Mouse (Mus musculus): Measurements from ENCODE around the gene Hist1h2bp. TPM values are rescaled to one million over a fixed set of nuclear protein-coding genes. Genes with fewer than 3 reads are reported as not detected.
A peak's percentile ranks its signal among the peaks of the same experiment; 100 is the strongest.
"Not testable (repeated sequence)": the region's sequence is repeated elsewhere in the genome, so short reads cannot be mapped to it uniquely, and the experiment has no call there.

The Hist1h2bp gene
- polyA plus RNA-seq, 1 experiment from 2014 or later, result 2.0 TPM

- Histone ChIP-seq H3K27me3 (ENCODE audit: insufficient read depth, low read length) (no peaks in the 10 kb centered on the region), H3K9me3 (ENCODE audit: low read length) (no peaks in the 10 kb centered on the region), H3K4me3 (ENCODE audit: low read length) (peak within 1 kb of the TSS; percentile 50), H3K4me1 (ENCODE audit: insufficient read depth, low read length) (peaks cover 45% of the 10 kb centered on the region), H3K27ac (ENCODE audit: low read length) (peak within 1 kb of the TSS; percentile 94), H3K4me2 (replicated peaks; ENCODE audit: low read depth, low read length) (peak within 1 kb of the TSS; percentile 63), H3K9ac (replicated peaks; ENCODE audit: low read length) (peak within 1 kb of the TSS; percentile 77), H3K36me3 (ENCODE audit: insufficient read depth, low read length) (no peaks in the 10 kb centered on the region)
- ATAC-seq (ENCODE audit: low FRiP score, low TSS enrichment), result peak; percentile 66
- WGBS, result 0% methylated on average over 13 of the region's 20 CpGs
Measured at GRCm38 (mm10) chr13:21783255-21783617, 4.0 kb upstream of the Hist1h2bp start, which contains the start of gene Hist1h3i. Gene Hist1h3i (minus strand): TSS chr13:21783370.

- peak overlapping the region; percentile 91 for H3K27ac ChIP-seq (ENCODE audit: low read length)
- peak overlapping the region; percentile 51 for H3K4me2 ChIP-seq (replicated peaks; ENCODE audit: low read depth, low read length)
- H3K9me3 ChIP-seq (ENCODE audit: low read length), result no peaks in the 10 kb centered on the region
- peaks cover 43% of the 10 kb centered on the region for H3K4me1 ChIP-seq (ENCODE audit: insufficient read depth, low read length)
- H3K4me3 ChIP-seq (ENCODE audit: low read length), result peak overlapping the region; percentile 50
- no peaks in the 10 kb centered on the region for H3K36me3 ChIP-seq (ENCODE audit: insufficient read depth, low read length)
- H3K9ac ChIP-seq (replicated peaks; ENCODE audit: low read length), result peak overlapping the region; percentile 63
- no peaks in the 10 kb centered on the region for H3K27me3 ChIP-seq (ENCODE audit: insufficient read depth, low read length)
- 1% methylated on average over 9 of the region's 9 CpGs for WGBS
- ATAC-seq (ENCODE audit: low FRiP score, low TSS enrichment), result no peak
Measured at GRCm38 (mm10) chr13:21783734-21784161, 3.5 kb upstream of the Hist1h2bp start.

GRCm38 (mm10) chr13:21784311-21784710, 3.0 kb upstream of the Hist1h2bp start:
- ATAC-seq (ENCODE audit: low FRiP score, low TSS enrichment), result no peak
- Histone ChIP-seq H3K4me2 (replicated peaks; ENCODE audit: low read depth, low read length) (peak overlapping the region; percentile 51), H3K9ac (replicated peaks; ENCODE audit: low read length) (peak overlapping the region; percentile 63), H3K27ac (ENCODE audit: low read length) (peak overlapping the region; percentile 91), H3K4me1 (ENCODE audit: insufficient read depth, low read length) (peaks cover 45% of the 10 kb centered on the region), H3K9me3 (ENCODE audit: low read length) (no peaks in the 10 kb centered on the region), H3K4me3 (ENCODE audit: low read length) (no peak overlapping the region), H3K27me3 (ENCODE audit: insufficient read depth, low read length) (no peaks in the 10 kb centered on the region), H3K36me3 (ENCODE audit: insufficient read depth, low read length) (no peaks in the 10 kb centered on the region)
- 26% methylated on average over 6 of the region's 6 CpGs for WGBS

GRCm38 (mm10) chr13:21786189-21786898, 917 bp upstream of the Hist1h2bp start:
- peaks cover 41% of the 10 kb centered on the region for H3K4me1 ChIP-seq (ENCODE audit: insufficient read depth, low read length)
- peak overlapping the region; percentile 55 for H3K4me2 ChIP-seq (replicated peaks; ENCODE audit: low read depth, low read length)
- no peaks in the 10 kb centered on the region for H3K36me3 ChIP-seq (ENCODE audit: insufficient read depth, low read length)
- H3K4me3 ChIP-seq (ENCODE audit: low read length), result peak overlapping the region; percentile 44
- H3K27ac ChIP-seq (ENCODE audit: low read length), result peak overlapping the region; percentile 90
- H3K9me3 ChIP-seq (ENCODE audit: low read length), result no peaks in the 10 kb centered on the region
- peak overlapping the region; percentile 70 for H3K9ac ChIP-seq (replicated peaks; ENCODE audit: low read length)
- H3K27me3 ChIP-seq (ENCODE audit: insufficient read depth, low read length), result no peaks in the 10 kb centered on the region
- ATAC-seq (ENCODE audit: low FRiP score, low TSS enrichment), result no peak
- WGBS, result 8% methylated on average over 8 of the region's 8 CpGs

- ATAC-seq (ENCODE audit: low FRiP score, low TSS enrichment), result 0 out of 2 replicates have a peak, but pooled peaks have one; percentile 8
- Histone ChIP-seq H3K4me2 (replicated peaks; ENCODE audit: low read depth, low read length) (peak overlapping the region; percentile 48), H3K9me3 (ENCODE audit: low read length) (no peaks in the 10 kb centered on the region), H3K27ac (ENCODE audit: low read length) (peak overlapping the region; percentile 77), H3K36me3 (ENCODE audit: insufficient read depth, low read length) (no peaks in the 10 kb centered on the region), H3K4me1 (ENCODE audit: insufficient read depth, low read length) (peaks cover 33% of the 10 kb centered on the region), H3K27me3 (ENCODE audit: insufficient read depth, low read length) (no peaks in the 10 kb centered on the region), H3K4me3 (ENCODE audit: low read length) (peak overlapping the region; percentile 21), H3K9ac (replicated peaks; ENCODE audit: low read length) (peak overlapping the region; percentile 55)
- WGBS, result 19% methylated on average over 14 of the region's 21 CpGs
Measured at GRCm38 (mm10) chr13:21787760-21788593, 716 bp downstream of the Hist1h2bp start.

GRCm38 (mm10) chr13:21789925-21790324, 2.7 kb downstream of the Hist1h2bp start:
- Histone ChIP-seq H3K27ac (ENCODE audit: low read length) (no peak overlapping the region), H3K4me3 (ENCODE audit: low read length) (no peak overlapping the region)
- 41% methylated on average over 6 of the region's 6 CpGs for WGBS

GRCm38 (mm10) chr13:21790601-21791283, 3.5 kb downstream of the Hist1h2bp start:
- H3K9me3 ChIP-seq (ENCODE audit: low read length), result no peaks in the 10 kb centered on the region
- no peaks in the 10 kb centered on the region for H3K27me3 ChIP-seq (ENCODE audit: insufficient read depth, low read length)
- H3K4me2 ChIP-seq (replicated peaks; ENCODE audit: low read depth, low read length), result peak overlapping the region; percentile 50
- WGBS, result 10% methylated on average over 17 of the region's 18 CpGs
- peak overlapping the region; percentile 22 for H3K4me3 ChIP-seq (ENCODE audit: low read length)
- peaks cover 19% of the 10 kb centered on the region for H3K4me1 ChIP-seq (ENCODE audit: insufficient read depth, low read length)
- ATAC-seq (ENCODE audit: low FRiP score, low TSS enrichment), result no peak
- no peaks in the 10 kb centered on the region for H3K36me3 ChIP-seq (ENCODE audit: insufficient read depth, low read length)
- no peak overlapping the region for H3K27ac ChIP-seq (ENCODE audit: low read length)
- peak overlapping the region; percentile 58 for H3K9ac ChIP-seq (replicated peaks; ENCODE audit: low read length)

More at GRCm38 (mm10) chr13:21789925-21790324, 2.7 kb downstream of the Hist1h2bp start:
- peaks cover 23% of the 10 kb centered on the region for H3K4me1 ChIP-seq (ENCODE audit: insufficient read depth, low read length)
- H3K27me3 ChIP-seq (ENCODE audit: insufficient read depth, low read length), result no peaks in the 10 kb centered on the region
- H3K36me3 ChIP-seq (ENCODE audit: insufficient read depth, low read length), result no peaks in the 10 kb centered on the region
- no peak overlapping the region for H3K4me2 ChIP-seq (replicated peaks; ENCODE audit: low read depth, low read length)
- no peak overlapping the region for H3K9ac ChIP-seq (replicated peaks; ENCODE audit: low read length)
- ATAC-seq (ENCODE audit: low FRiP score, low TSS enrichment), result no peak
- H3K9me3 ChIP-seq (ENCODE audit: low read length), result no peaks in the 10 kb centered on the region

- WGBS, result 95% methylated on average over 7 of the region's 7 CpGs
- Histone ChIP-seq H3K36me3 (ENCODE audit: insufficient read depth, low read length) (no peaks in the 10 kb centered on the region), H3K27me3 (ENCODE audit: insufficient read depth, low read length) (no peaks in the 10 kb centered on the region), H3K4me2 (replicated peaks; ENCODE audit: low read depth, low read length) (no peak overlapping the region), H3K4me3 (ENCODE audit: low read length) (no peak overlapping the region), H3K9ac (replicated peaks; ENCODE audit: low read length) (no peak overlapping the region), H3K4me1 (ENCODE audit: insufficient read depth, low read length) (peaks cover 5% of the 10 kb centered on the region; the same call in 1 of the 2 replicates), H3K9me3 (ENCODE audit: low read length) (no peaks in the 10 kb centered on the region), H3K27ac (ENCODE audit: low read length) (no peak overlapping the region)
- no peak for ATAC-seq (ENCODE audit: low FRiP score, low TSS enrichment)
Measured at GRCm38 (mm10) chr13:21795584-21795983, 8.3 kb downstream of the Hist1h2bp start.

GRCm38 (mm10) chr13:21797163-21797562, 9.9 kb downstream of the Hist1h2bp start:
- not testable (repeated sequence) for H3K4me1 ChIP-seq (ENCODE audit: insufficient read depth, low read length); H3K4me2 ChIP-seq (replicated peaks; ENCODE audit: low read depth, low read length); H3K27me3 ChIP-seq (ENCODE audit: insufficient read depth, low read length); H3K36me3 ChIP-seq (ENCODE audit: insufficient read depth, low read length); H3K9me3 ChIP-seq (ENCODE audit: low read length); H3K27ac ChIP-seq (ENCODE audit: low read length); ATAC-seq (ENCODE audit: low FRiP score, low TSS enrichment); H3K9ac ChIP-seq (replicated peaks; ENCODE audit: low read length); H3K4me3 ChIP-seq (ENCODE audit: low read length)
